Mouse (Mus musculus) limb, embryonic 11.5 days (tissue): ENCODE measurements around the gene Aurkaip1. TPM values are rescaled to one million over a fixed set of nuclear protein-coding genes. Genes with fewer than 3 reads are reported as not detected.

Experiments
- ATAC-seq: fragments of 200-750 bp; cut with Nextera tagmentation; 2 replicates; pipeline ENCODE4 v1.8.0; 2017; ENCODE audit warnings: low read depth; ENCODE audit not compliant: insufficient number of reproducible peaks, low FRiP score, low TSS enrichment
- DNase-seq: peaks from one replicate; pipeline ENCODE4 v3.0.0-alpha.2; 2015; ENCODE audit warnings: low spot score
- H3K27ac ChIP-seq: fragments of 300-500 bp; sonication (generic); replicated peaks from 2 replicates; pipeline ENCODE4 v1.5.1; 2014; ENCODE audit warnings: low read depth, mild to moderate bottlenecking, low read length
- H3K27me3 ChIP-seq: fragments of 300-500 bp; sonication (generic); 2 replicates; pipeline ENCODE4 v1.6.1; 2014; ENCODE audit warnings: mild to moderate bottlenecking, low read length, mixed read lengths; ENCODE audit not compliant: control insufficient read depth, insufficient read depth
- H3K36me3 ChIP-seq: fragments of 300-500 bp; sonication (generic); 2 replicates; pipeline ENCODE4 v1.6.1; 2014; ENCODE audit warnings: mild to moderate bottlenecking, low read length, moderate library complexity, mixed read lengths; ENCODE audit not compliant: control insufficient read depth, insufficient read depth
- H3K4me1 ChIP-seq: fragments of 300-500 bp; sonication (generic); 2 replicates; pipeline ENCODE4 v1.6.1; 2014; ENCODE audit warnings: low read length, mixed read lengths; ENCODE audit not compliant: control insufficient read depth, insufficient read depth
- H3K4me2 ChIP-seq: fragments of 300-500 bp; sonication (generic); 2 replicates; pipeline ENCODE4 v1.6.1; 2014; ENCODE audit warnings: low read depth, mild to moderate bottlenecking, moderate library complexity; ENCODE audit not compliant: severe bottlenecking
- H3K4me3 ChIP-seq: fragments of 300-500 bp; sonication (generic); 2 replicates; pipeline ENCODE4 v1.5.1; 2014; ENCODE audit warnings: low read depth, low read length
- H3K9ac ChIP-seq: fragments of 300-500 bp; sonication (generic); 2 replicates; pipeline ENCODE4 v1.6.1; 2014; ENCODE audit warnings: mild to moderate bottlenecking, low read length
- H3K9me3 ChIP-seq: fragments of 300-500 bp; sonication (generic); 2 replicates; pipeline ENCODE4 v1.6.1; 2016; ENCODE audit warnings: low read length; ENCODE audit not compliant: control insufficient read depth
- WGBS: fragments of 180-500 bp; shearing (Covaris S2); extraction: QIAGEN DNeasy Blood & Tissue Kit; methylation state at CpG from one replicate; pipeline ENCODE4 v1.1.7; 2014; 5-methylcytosine and 5-hydroxymethylcytosine counted together
- polyA plus RNA-seq: library from polyadenylated mRNA; unstranded; fragments of >200 nt; fragmentation: Nextera tagmentation; extraction: Ambion mirVana; gene quantifications from 2 replicates; pipeline ENCODE4 v1.2.1, GENCODE M21; 2014

Gene Aurkaip1
- polyA plus RNA-seq, 1 experiment from 2014 or later: 138 TPM

DNA sequence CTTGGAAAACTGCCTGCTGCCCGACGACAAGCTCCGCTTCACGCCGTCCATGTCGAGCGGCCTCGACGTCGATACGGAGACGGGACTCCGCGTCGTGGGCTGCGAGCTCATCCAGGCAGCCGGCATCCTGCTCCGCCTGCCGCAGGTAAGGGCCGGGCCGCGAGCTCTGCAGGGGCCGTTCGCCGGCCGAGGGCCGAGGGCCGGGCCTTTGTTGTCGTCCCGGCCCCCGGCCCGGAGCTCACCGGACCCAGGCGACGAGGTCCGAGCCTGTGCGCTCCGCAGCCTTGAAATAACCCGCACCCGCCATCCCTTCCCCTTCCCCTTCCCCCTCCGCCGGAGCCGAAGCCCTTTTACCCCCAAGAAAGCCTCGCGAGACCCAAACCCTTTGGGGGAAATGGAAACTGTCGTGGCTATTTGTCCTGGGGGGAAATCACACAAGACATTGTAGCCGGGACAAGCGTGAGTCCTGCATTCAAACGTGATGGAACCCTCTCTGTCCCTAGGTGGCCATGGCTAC lies 18.3 kb upstream of the Aurkaip1 start:
- DNase-seq (peak; percentile 47), ATAC-seq (peak; percentile 19; the same call in 1 of the 2 replicates)
- peaks cover 40% of the 10 kb centered on the region for H3K36me3 ChIP-seq

DNA sequence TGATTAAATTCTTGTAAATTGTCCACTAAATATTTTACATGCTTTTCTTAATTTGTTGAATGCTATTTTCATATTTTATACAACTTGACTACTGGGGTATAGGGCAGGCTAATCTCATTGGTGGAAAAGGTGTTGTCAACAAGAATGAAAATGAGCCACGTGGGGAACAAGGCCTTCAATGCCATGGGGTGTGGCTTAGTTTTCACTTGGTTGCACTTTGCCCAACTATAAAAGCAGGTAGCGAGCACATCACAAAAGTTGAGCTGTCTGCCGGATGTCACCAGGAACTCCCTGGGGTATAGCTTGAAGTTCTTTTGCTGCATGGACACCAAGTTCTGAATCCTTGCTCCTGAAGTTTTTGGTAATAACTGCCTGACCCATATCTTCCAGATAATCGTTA lies 13.5 kb upstream of the Aurkaip1 start:
- Histone ChIP-seq H3K4me3 (no peak overlapping the region), H3K9me3 (no peaks in the 10 kb centered on the region), H3K36me3 (peaks cover 51% of the 10 kb centered on the region), H3K9ac (no peak overlapping the region), H3K27ac (no peak overlapping the region), H3K4me1 (peaks cover 9% of the 10 kb centered on the region), H3K4me2 (no peak overlapping the region), H3K27me3 (no peaks in the 10 kb centered on the region)
- ATAC-seq (no peak), DNase-seq (no peak)
- WGBS: 93% methylated on average over 4 of the region's 4 CpGs

More for the DNA sequence above, 18.3 kb upstream of the Aurkaip1 start:
- Histone ChIP-seq H3K4me3 (peak overlapping the region; percentile 100), H3K4me2 (peak overlapping the region; percentile 89), H3K9me3 (no peaks in the 10 kb centered on the region), H3K9ac (peak overlapping the region; percentile 99), H3K27ac (peak overlapping the region; percentile 79), H3K27me3 (no peaks in the 10 kb centered on the region), H3K4me1 (peaks cover 9% of the 10 kb centered on the region)
- WGBS: under 1% methylated on average over 49 of the region's 49 CpGs

DNA sequence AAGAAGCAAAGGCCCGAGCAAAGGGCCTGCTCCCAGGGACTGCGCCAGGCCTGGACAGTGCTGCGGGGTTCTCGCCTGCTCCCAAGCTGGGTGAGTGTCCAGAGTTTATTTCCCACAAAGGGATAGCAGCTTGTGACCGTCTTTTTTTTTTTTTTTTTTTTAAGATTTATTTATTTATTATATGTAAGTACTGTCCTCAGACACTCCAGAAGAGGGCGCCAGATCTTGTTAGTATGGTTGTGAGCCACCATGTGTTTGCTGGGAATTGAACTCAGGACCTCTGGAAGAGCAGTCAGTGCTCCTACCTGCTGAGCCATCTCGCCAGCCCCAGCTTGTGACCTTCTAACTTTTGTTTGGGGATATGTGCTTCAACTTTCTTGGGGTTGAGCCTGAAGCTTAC lies 10.0 kb upstream of the Aurkaip1 start:
- 82% methylated on average over 7 of the region's 7 CpGs for WGBS
- no peaks in the 10 kb centered on the region for H3K4me1 ChIP-seq
- ATAC-seq (no peak), DNase-seq (peak; percentile 51)
- no peak overlapping the region for H3K4me2 ChIP-seq
- no peak overlapping the region for H3K9ac ChIP-seq
- H3K27me3 ChIP-seq: no peaks in the 10 kb centered on the region
- H3K36me3 ChIP-seq: peaks cover 55% of the 10 kb centered on the region
- no peak overlapping the region for H3K4me3 ChIP-seq
- no peaks in the 10 kb centered on the region for H3K9me3 ChIP-seq
- H3K27ac ChIP-seq: no peak overlapping the region

DNA sequence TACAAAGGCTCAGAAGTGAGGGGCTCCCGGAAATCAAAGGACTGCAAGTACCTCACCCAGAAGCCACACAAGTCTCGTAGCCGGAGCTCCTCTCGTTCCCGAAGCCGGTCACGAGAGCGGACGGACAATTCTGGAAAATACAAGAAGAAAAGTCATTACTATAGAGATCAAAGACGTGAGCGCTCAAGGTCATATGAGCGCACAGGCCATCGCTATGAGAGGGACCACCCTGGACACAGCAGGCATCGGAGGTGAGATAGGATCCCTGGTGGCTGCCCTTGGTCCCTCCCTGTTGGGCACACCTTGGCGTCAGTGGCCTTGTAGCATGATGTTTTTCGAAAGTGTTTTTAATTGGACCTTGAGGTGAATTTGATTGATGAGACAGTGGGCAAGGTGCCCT lies 7.6 kb upstream of the Aurkaip1 start:
- no peak for ATAC-seq
- no peak overlapping the region for H3K9ac ChIP-seq
- no peak overlapping the region for H3K4me2 ChIP-seq
- H3K27me3 ChIP-seq: no peaks in the 10 kb centered on the region
- H3K9me3 ChIP-seq: no peaks in the 10 kb centered on the region
- DNase-seq: no peak
- no peak overlapping the region for H3K4me3 ChIP-seq
- H3K36me3 ChIP-seq: peaks cover 45% of the 10 kb centered on the region
- H3K4me1 ChIP-seq: no peaks in the 10 kb centered on the region
- H3K27ac ChIP-seq: no peak overlapping the region
- WGBS: 96% methylated on average over 16 of the region's 16 CpGs

DNA sequence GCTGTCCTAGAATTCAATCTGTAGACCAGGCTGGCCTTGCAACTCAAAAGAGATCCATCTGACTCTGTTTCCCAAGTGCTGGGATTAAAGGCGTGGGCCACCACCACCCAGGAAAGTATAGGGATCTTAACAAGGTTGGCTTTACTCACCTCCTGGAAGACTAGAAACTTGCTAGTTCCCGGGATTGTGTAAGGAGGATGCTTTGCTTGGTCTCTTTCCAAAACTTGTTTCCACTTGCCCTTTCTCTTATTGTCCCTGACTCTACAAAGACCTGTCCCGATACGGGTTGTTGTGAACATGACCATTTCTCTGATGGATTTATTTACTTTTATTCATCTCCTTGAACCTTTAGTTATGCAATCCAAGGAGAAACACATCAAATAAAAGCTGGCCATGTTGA lies 1.2 kb upstream of the Aurkaip1 start:
- Histone ChIP-seq H3K27me3 (no peaks in the 10 kb centered on the region), H3K27ac (no peak overlapping the region), H3K4me1 (peaks cover 7% of the 10 kb centered on the region; the same call in 1 of the 2 replicates), H3K4me2 (no peak overlapping the region), H3K9me3 (no peaks in the 10 kb centered on the region), H3K4me3 (no peak overlapping the region), H3K36me3 (peaks cover 7% of the 10 kb centered on the region; the same call in 1 of the 2 replicates), H3K9ac (no peak overlapping the region)
- ATAC-seq: no peak
- no peak for DNase-seq
- 95% methylated on average over 4 of the region's 4 CpGs for WGBS

DNA sequence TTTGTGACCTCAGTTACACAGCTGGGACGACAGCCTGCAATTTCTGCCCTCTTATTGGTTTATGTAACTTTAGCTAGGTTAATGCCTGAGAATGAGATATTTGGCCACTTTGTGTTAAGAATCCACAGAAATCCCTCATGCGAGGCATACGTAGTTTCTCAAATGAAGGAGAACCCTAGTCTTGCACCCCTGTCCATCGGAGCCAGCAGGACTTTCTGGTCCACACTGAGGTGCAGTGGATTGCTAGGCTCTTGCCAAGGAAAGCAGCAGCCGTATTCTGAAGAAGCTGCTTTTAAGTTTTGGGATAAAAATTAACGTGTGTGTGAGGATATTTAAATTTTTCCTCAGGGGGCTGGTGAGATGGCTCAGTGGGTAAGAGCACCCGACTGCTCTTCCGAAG lies 476 bp upstream of the Aurkaip1 start:
- H3K27me3 ChIP-seq: no peaks in the 10 kb centered on the region
- H3K4me1 ChIP-seq: peaks cover 7% of the 10 kb centered on the region; the same call in 1 of the 2 replicates
- DNase-seq (no peak), ATAC-seq (no peak)
- 58% methylated on average over 8 of the region's 8 CpGs for WGBS
- no peak overlapping the region; the same call in 1 of the 2 replicates for H3K4me3 ChIP-seq
- H3K36me3 ChIP-seq: peaks cover 6% of the 10 kb centered on the region; the same call in 1 of the 2 replicates
- H3K4me2 ChIP-seq: peak overlapping the region; percentile 91; the same call in 1 of the 2 replicates
- no peak overlapping the region for H3K9ac ChIP-seq
- H3K27ac ChIP-seq: no peak overlapping the region
- no peaks in the 10 kb centered on the region for H3K9me3 ChIP-seq

DNA sequence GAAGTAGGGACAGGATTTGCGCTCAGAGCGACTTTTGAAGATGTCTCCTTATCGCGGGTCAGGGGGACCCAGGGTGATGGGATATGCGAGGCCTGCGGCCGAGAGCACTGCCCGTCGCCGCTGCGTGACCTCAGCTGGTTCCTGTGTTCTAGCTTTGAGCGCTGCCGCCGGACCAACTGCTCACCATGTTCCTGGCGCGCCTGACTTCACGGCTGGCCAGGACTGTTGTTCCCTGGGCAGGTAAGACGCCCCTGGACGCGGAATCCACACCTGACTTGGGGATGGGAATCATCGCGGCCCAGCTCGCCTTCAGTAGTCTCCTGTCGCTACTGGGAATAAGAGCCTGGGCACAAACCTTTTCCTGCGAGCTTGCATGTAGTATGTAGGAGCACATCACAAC lies 759 bp downstream of the Aurkaip1 start:
- peak overlapping the region; percentile 68 for H3K27ac ChIP-seq
- peak overlapping the region; percentile 82 for H3K9ac ChIP-seq
- H3K9me3 ChIP-seq: no peaks in the 10 kb centered on the region
- peak overlapping the region; percentile 91 for H3K4me2 ChIP-seq
- H3K4me1 ChIP-seq: peaks cover 7% of the 10 kb centered on the region; the same call in 1 of the 2 replicates
- ATAC-seq (peak; percentile 1; the same call in 1 of the 2 replicates), DNase-seq (no peak)
- H3K27me3 ChIP-seq: no peaks in the 10 kb centered on the region
- WGBS: 1% methylated on average over 25 of the region's 25 CpGs
- H3K4me3 ChIP-seq: peak overlapping the region; percentile 70
- peaks cover 6% of the 10 kb centered on the region; the same call in 1 of the 2 replicates for H3K36me3 ChIP-seq

DNA sequence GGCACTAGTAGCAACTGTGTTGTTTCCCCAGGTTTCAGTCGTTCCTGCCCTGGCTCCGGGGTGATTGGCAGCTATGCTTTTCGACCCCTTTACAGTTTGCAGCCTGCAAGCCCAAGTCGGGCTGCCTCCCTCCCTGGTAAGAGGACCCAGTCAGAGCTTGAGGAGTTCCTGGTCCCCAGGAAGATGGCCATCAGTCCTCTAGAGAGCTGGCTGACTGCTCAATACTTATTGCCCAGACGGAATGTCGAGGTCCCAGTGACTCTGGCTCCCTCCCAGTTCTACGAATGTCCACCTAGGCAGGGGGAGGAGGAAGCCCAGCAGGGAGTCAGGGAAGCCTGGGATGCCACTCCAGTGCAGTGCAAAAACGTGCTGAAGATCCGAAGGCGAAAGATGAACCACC lies 1.2 kb downstream of the Aurkaip1 start:
- Histone ChIP-seq H3K4me1 (peaks cover 7% of the 10 kb centered on the region; the same call in 1 of the 2 replicates), H3K9me3 (no peaks in the 10 kb centered on the region), H3K4me2 (peak overlapping the region; percentile 91), H3K27me3 (no peaks in the 10 kb centered on the region), H3K9ac (peak overlapping the region; percentile 82), H3K27ac (no peak overlapping the region), H3K4me3 (peak overlapping the region; percentile 70), H3K36me3 (peaks cover 6% of the 10 kb centered on the region; the same call in 1 of the 2 replicates)
- DNase-seq (no peak), ATAC-seq (no peak)
- WGBS: 60% methylated on average over 10 of the region's 10 CpGs
